Mouse (Mus musculus) midbrain, postnatal 0 days (tissue): ENCODE results near the gene Cfap97. TPM values are rescaled to one million over a fixed set of nuclear protein-coding genes. Genes with fewer than 3 reads are reported as not detected.
A peak's percentile ranks its signal among the peaks of the same experiment; 100 is the strongest.
"Not testable (repeated sequence)": the region's sequence is repeated elsewhere in the genome, so short reads cannot be mapped to it uniquely, and the experiment has no call there.

Experiments used
- ATAC-seq: fragments of 200-750 bp; cut with Nextera tagmentation; 2 replicates; pipeline ENCODE4 v1.8.0; 2017; ENCODE audit warnings: moderate number of reproducible peaks, mild to moderate bottlenecking, moderate TSS enrichment, moderate library complexity; ENCODE audit not compliant: low FRiP score
- DNase-seq: peaks from one replicate; pipeline ENCODE4 v3.0.0-alpha.2; 2015; ENCODE audit warnings: low spot score
- H3K27ac ChIP-seq: fragments of 300-500 bp; sonication (generic); 2 replicates; pipeline ENCODE4 v1.5.1; 2014; ENCODE audit warnings: low read depth, mild to moderate bottlenecking, low read length, mixed read lengths
- H3K27me3 ChIP-seq: fragments of 300-500 bp; sonication (generic); 2 replicates; pipeline ENCODE4 v1.6.1; 2014; ENCODE audit warnings: low read length, control low read depth, mixed read lengths; ENCODE audit not compliant: insufficient read depth
- H3K36me3 ChIP-seq: fragments of 300-500 bp; sonication (generic); 2 replicates; pipeline ENCODE4 v1.6.1; 2014; ENCODE audit warnings: low read length, control low read depth, mixed read lengths; ENCODE audit not compliant: insufficient read depth
- H3K4me1 ChIP-seq: fragments of 300-500 bp; sonication (generic); 2 replicates; pipeline ENCODE4 v1.6.1; 2014; ENCODE audit warnings: mild to moderate bottlenecking, control low read depth, antibody characterized with exemption, low read length, mixed read lengths; ENCODE audit not compliant: insufficient read depth
- H3K4me2 ChIP-seq: fragments of 300-500 bp; sonication (generic); 2 replicates; pipeline ENCODE4 v1.6.1; 2014; ENCODE audit warnings: low read depth, mild to moderate bottlenecking, low read length, mixed read lengths; ENCODE audit not compliant: poor library complexity, severe bottlenecking
- H3K4me3 ChIP-seq: fragments of 300-500 bp; sonication (generic); 2 replicates; pipeline ENCODE4 v1.5.1; 2014; ENCODE audit warnings: low read depth, mild to moderate bottlenecking, low read length, moderate library complexity
- H3K9ac ChIP-seq: fragments of 300-500 bp; sonication (generic); replicated peaks from 2 replicates; pipeline ENCODE4 v1.6.1; 2014; ENCODE audit warnings: mild to moderate bottlenecking, low read length, moderate library complexity, mixed read lengths; ENCODE audit not compliant: poor library complexity, severe bottlenecking
- H3K9me3 ChIP-seq: fragments of 300-500 bp; sonication (generic); 2 replicates; pipeline ENCODE4 v1.6.1; 2016; ENCODE audit warnings: low read length, control low read depth
- CTCF ChIP-seq: IDR thresholded peaks from 2 replicates; pipeline ENCODE4 v1.5.1; 2016; ENCODE audit warnings: antibody characterized with exemption, mild to moderate bottlenecking
- WGBS: fragments of 180-500 bp; shearing (Covaris S2); extraction: QIAGEN DNeasy Blood & Tissue Kit; methylation state at CpG from one replicate; pipeline ENCODE4 v1.1.7; 2014; 5-methylcytosine and 5-hydroxymethylcytosine counted together
- polyA plus RNA-seq: library from polyadenylated mRNA; unstranded; fragments of >200 nt; fragmentation: Nextera tagmentation; extraction: Ambion mirVana; gene quantifications from 2 replicates; pipeline ENCODE4 v1.2.1, GENCODE M21; 2015
- total RNA-seq: library from RNA; depleted of rRNA; stranded (reverse); fragments of >200 nt; gene quantifications from 2 replicates; pipeline ENCODE4 v1.2.3, GENCODE M21; 2014; rRNA removed

The Cfap97 gene
- total RNA-seq = 17.7 and 20.8 TPM in 2 replicates
- polyA plus RNA-seq = 27.6 and 32.1 TPM in 2 replicates

- WGBS = 1% methylated on average over 47 of the region's 75 CpGs
- peak; percentile 79 for ATAC-seq
Observed at GRCm38 (mm10) chr8:46151202-46152062, at the start of gene Cfap97. TSS of gene Cfap97 (plus strand) at chr8:46151771.

GRCm38 (mm10) chr8:46103434-46103833, 48.1 kb upstream of the Cfap97 start:
- ATAC-seq (no peak), DNase-seq (no peak)
- Histone ChIP-seq H3K27me3 (no peaks in the 10 kb centered on the region), H3K36me3 (peaks cover 8% of the 10 kb centered on the region), H3K4me1 (no peaks in the 10 kb centered on the region), H3K9ac (no peak overlapping the region), H3K27ac (no peak overlapping the region), H3K4me2 (no peak overlapping the region), H3K9me3 (no peaks in the 10 kb centered on the region), H3K4me3 (no peak overlapping the region)
- TF ChIP-seq CTCF = no peak
- WGBS = 95% methylated on average over 11 of the region's 11 CpGs

More at GRCm38 (mm10) chr8:46151202-46152062, at the start of gene Cfap97:
- TF ChIP-seq CTCF = no peak
- H3K4me2 ChIP-seq = peak within 1 kb of the TSS; percentile 91
- no peaks in the 10 kb centered on the region for H3K9me3 ChIP-seq
- no peaks in the 10 kb centered on the region for H3K36me3 ChIP-seq
- H3K27me3 ChIP-seq = no peaks in the 10 kb centered on the region; the same call in 1 of the 2 replicates
- H3K4me1 ChIP-seq = no peaks in the 10 kb centered on the region; the same call in 1 of the 2 replicates
- peak within 1 kb of the TSS; percentile 95 for H3K9ac ChIP-seq
- peak within 1 kb of the TSS; percentile 90 for H3K4me3 ChIP-seq
- peak within 1 kb of the TSS; percentile 78 for H3K27ac ChIP-seq
- peak; percentile 47 for DNase-seq

GRCm38 (mm10) chr8:46107690-46108089, 43.9 kb upstream of the Cfap97 start:
- H3K9me3 ChIP-seq = no peaks in the 10 kb centered on the region
- DNase-seq (no peak), ATAC-seq (no peak)
- no peak for TF ChIP-seq CTCF
- H3K4me3 ChIP-seq = no peak overlapping the region
- H3K27ac ChIP-seq = no peak overlapping the region
- no peaks in the 10 kb centered on the region for H3K27me3 ChIP-seq
- no peak overlapping the region for H3K4me2 ChIP-seq
- peaks cover 5% of the 10 kb centered on the region; the same call in 1 of the 2 replicates for H3K36me3 ChIP-seq
- H3K9ac ChIP-seq = no peak overlapping the region
- no peaks in the 10 kb centered on the region for H3K4me1 ChIP-seq

GRCm38 (mm10) chr8:46113421-46114170, 38.0 kb upstream of the Cfap97 start:
- not testable (repeated sequence) for H3K4me1 ChIP-seq, H3K27ac ChIP-seq, H3K27me3 ChIP-seq

GRCm38 (mm10) chr8:46117172-46117571, 34.4 kb upstream of the Cfap97 start:
- Histone ChIP-seq H3K4me1 (no peaks in the 10 kb centered on the region), H3K9me3 (no peaks in the 10 kb centered on the region), H3K4me3 (no peak overlapping the region), H3K36me3 (peaks cover 11% of the 10 kb centered on the region), H3K27me3 (no peaks in the 10 kb centered on the region), H3K27ac (no peak overlapping the region), H3K4me2 (no peak overlapping the region), H3K9ac (no peak overlapping the region)
- DNase-seq = no peak
- TF ChIP-seq CTCF = no peak
- 89% methylated on average over 3 of the region's 3 CpGs for WGBS
- ATAC-seq = no peak

More at GRCm38 (mm10) chr8:46113421-46114170, 38.0 kb upstream of the Cfap97 start:
- not testable (repeated sequence) for H3K4me3 ChIP-seq, DNase-seq, ATAC-seq, H3K9ac ChIP-seq, H3K4me2 ChIP-seq, H3K9me3 ChIP-seq
- peaks cover 11% of the 10 kb centered on the region for H3K36me3 ChIP-seq
